Comparison of ENCODE assay signal across 8 mouse cellular contexts in the genomic region with DNA sequence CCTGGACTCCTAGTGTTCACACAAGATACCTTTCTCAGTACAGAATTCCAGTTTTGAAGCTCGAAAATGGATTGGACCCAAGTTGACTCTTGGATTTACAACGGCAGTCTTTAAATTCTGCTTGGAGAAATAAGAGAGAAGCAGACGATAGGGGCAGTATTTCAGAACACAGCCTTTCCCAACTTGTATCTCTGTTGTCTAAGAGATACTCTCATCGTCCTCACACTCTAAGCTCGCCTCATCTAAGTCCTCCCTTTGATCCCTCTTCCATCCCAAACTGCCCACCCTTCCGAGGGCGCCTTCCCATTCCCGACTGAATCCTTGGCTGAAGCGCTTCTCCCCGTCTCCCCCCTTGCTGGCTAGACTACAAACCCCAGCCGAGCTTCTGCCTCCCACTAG. TPM values are rescaled to one million over a fixed set of nuclear protein-coding genes. Genes with fewer than 3 reads are reported as not detected.
A peak's percentile ranks its signal among the peaks of the same experiment; 100 is the strongest.
DNase-seq lines count a peak whose midpoint lies in the region; ATAC-seq and TF ChIP-seq lines count a peak whose summit lies in the region.

No protein-coding gene starts in this region.

- intact Hi-C loops in left cerebral cortex, postnatal 36 days (cut with DNase I): loop anchor here (2.0 to 5.0 kb wide), 3 partner anchors 15 to 131 kb away; partner anchors contain the start of gene Hsd17b10

- peak overlapping the region; percentile 54 for H3K4me2 ChIP-seq in kidney, embryonic 16.5 days (replicated peaks; ENCODE audit: low read depth, low read length)
- H3K4me2 ChIP-seq in hindbrain, postnatal 0 days (ENCODE audit: low read depth, low read length): peak overlapping the region; percentile 61
- peak overlapping the region; percentile 55 for H3K4me2 ChIP-seq in midbrain, embryonic 15.5 days

- peak overlapping the region; percentile 76 for H3K9ac ChIP-seq in kidney, embryonic 16.5 days (replicated peaks; ENCODE audit: low read length)
- H3K9ac ChIP-seq in hindbrain, postnatal 0 days (replicated peaks; ENCODE audit: low read length): peak overlapping the region; percentile 43; the same call in 1 of the 2 replicates
- H3K9ac ChIP-seq in midbrain, embryonic 15.5 days: peak overlapping the region; percentile 48

- no peak; the same call in 1 of the 2 replicates for ATAC-seq in kidney, embryonic 16.5 days (ENCODE audit: low FRiP score, low TSS enrichment)
- no peak for ATAC-seq in hindbrain, postnatal 0 days
- peak; percentile 55; the same call in 1 of the 2 replicates for ATAC-seq in midbrain, embryonic 15.5 days (replicated peaks)

- H3K4me1 ChIP-seq in kidney, embryonic 16.5 days (ENCODE audit: insufficient read depth, low read length): peaks cover 7% of the 10 kb centered on the region; the same call in 1 of the 2 replicates
- H3K4me1 ChIP-seq in cortical plate, adult 2 months (ENCODE audit: control insufficient read depth, insufficient read depth, low read length): peaks cover 2% of the 10 kb centered on the region; the same call in 1 of the 2 replicates
- H3K4me1 ChIP-seq in hindbrain, postnatal 0 days (ENCODE audit: insufficient read depth, low read length): no peaks in the 10 kb centered on the region
- H3K4me1 ChIP-seq in midbrain, embryonic 15.5 days: peaks cover 10% of the 10 kb centered on the region

- TF ChIP-seq CTCF in cortical plate, adult 2 months (IDR thresholded peaks at IDR 0.05; ENCODE audit: extremely low read depth, insufficient read depth, low read length): no peak
- TF ChIP-seq CTCF in hindbrain, postnatal 0 days (IDR thresholded peaks at IDR 0.05; ENCODE audit: low read depth): peak; percentile 35; the same call in 1 of the 2 replicates

- 27% methylated on average over 11 of the region's 11 CpGs for WGBS in kidney, embryonic 16.5 days
- 39% methylated on average over 11 of the region's 11 CpGs for WGBS in hindbrain, postnatal 0 days
- 24% methylated on average over 11 of the region's 11 CpGs for WGBS in midbrain, embryonic 15.5 days

- no peak for DNase-seq in kidney, adult 11 months
- no peak for DNase-seq in hindbrain, postnatal 0 days (ENCODE audit: low spot score)
- DNase-seq in spleen, adult 12 weeks (ENCODE audit: low spot score): no peak
- DNase-seq in left cerebral cortex, postnatal 36 days (ENCODE audit: low spot score in 2 of 2): no peak
- no peak for DNase-seq in ovary, postnatal 36 days (ENCODE audit: low spot score)

- H3K9me3 ChIP-seq in kidney, embryonic 16.5 days (ENCODE audit: low read length): no peaks in the 10 kb centered on the region
- H3K9me3 ChIP-seq in hindbrain, postnatal 0 days (ENCODE audit: low read length): no peaks in the 10 kb centered on the region
- no peaks in the 10 kb centered on the region for H3K9me3 ChIP-seq in midbrain, embryonic 15.5 days

- H3K4me3 ChIP-seq in kidney, embryonic 16.5 days (ENCODE audit: low read length): peak overlapping the region; percentile 65
- peak overlapping the region; percentile 89 for H3K4me3 ChIP-seq in cortical plate, adult 2 months (ENCODE audit: insufficient read depth, low read length)
- H3K4me3 ChIP-seq in hindbrain, postnatal 0 days (ENCODE audit: low read length): peak overlapping the region; percentile 52
- H3K4me3 ChIP-seq in midbrain, embryonic 15.5 days: peak overlapping the region; percentile 50

- H3K27me3 ChIP-seq in kidney, embryonic 16.5 days (ENCODE audit: insufficient read depth, low read length): peaks cover 14% of the 10 kb centered on the region; the same call in 1 of the 2 replicates
- H3K27me3 ChIP-seq in hindbrain, postnatal 0 days (ENCODE audit: insufficient read depth, low read length): no peaks in the 10 kb centered on the region
- H3K27me3 ChIP-seq in midbrain, embryonic 15.5 days (replicated peaks): peaks cover 21% of the 10 kb centered on the region

- TF ChIP-seq POLR2A in cortical plate, adult 2 months (IDR thresholded peaks at IDR 0.05; ENCODE audit: extremely low read depth, insufficient read depth, low read length): no peak

- peak overlapping the region; percentile 93 for H3K27ac ChIP-seq in kidney, embryonic 16.5 days (ENCODE audit: low read length)
- 0 out of 2 replicates have a peak overlapping the region, but pooled peaks have one; percentile 7 for H3K27ac ChIP-seq in cortical plate, adult 2 months (ENCODE audit: insufficient read depth, low read length)
- peak overlapping the region; percentile 85 for H3K27ac ChIP-seq in hindbrain, postnatal 0 days
- H3K27ac ChIP-seq in midbrain, embryonic 15.5 days: peak overlapping the region; percentile 82

- H3K36me3 ChIP-seq in kidney, embryonic 16.5 days (ENCODE audit: insufficient read depth, low read length): 0 out of 2 replicates have a peak, but pooled peaks cover 3% of the 10 kb centered on the region
- no peaks in the 10 kb centered on the region for H3K36me3 ChIP-seq in hindbrain, postnatal 0 days (ENCODE audit: insufficient read depth, low read length)
- no peaks in the 10 kb centered on the region for H3K36me3 ChIP-seq in midbrain, embryonic 15.5 days (replicated peaks)

RNA-seq across cellular contexts. Expression of gene Ribc1, which starts 0.3 kb away (rescaled TPM):
- 3.4 and 4.0 TPM in 2 replicates for polyA plus RNA-seq in kidney, embryonic 16.5 days (2015; fragmentation: Nextera tagmentation; extraction: Ambion mirVana)
- polyA plus RNA-seq in cortical plate, adult 2 months (2012; rRNA removed): 0.30 and 0.40 TPM in 2 replicates
- 0.18 and 0.47 TPM in 2 replicates for total RNA-seq in hindbrain, postnatal 0 days (2014; rRNA removed)
- polyA plus RNA-seq in hindbrain, postnatal 0 days (2015; fragmentation: Nextera tagmentation; extraction: Ambion mirVana): 1.1 and 1.4 TPM in 2 replicates
- 2.5 and 3.2 TPM in 2 replicates for polyA plus RNA-seq in midbrain, embryonic 15.5 days (2015; fragmentation: Nextera tagmentation; extraction: Ambion mirVana)
- total RNA-seq in left cerebral cortex, postnatal 36 days (2021): under 1 TPM; 0.27 to 0.49 TPM

RNA-seq across cellular contexts. Expression of gene Smc1a, which starts 0.5 kb away (rescaled TPM):
- polyA plus RNA-seq in kidney, embryonic 16.5 days (2015; fragmentation: Nextera tagmentation; extraction: Ambion mirVana): 109 and 123 TPM in 2 replicates
- polyA plus RNA-seq in cortical plate, adult 2 months (2012; rRNA removed): 38.8 and 39.8 TPM in 2 replicates
- total RNA-seq in hindbrain, postnatal 0 days (2014; rRNA removed): 22.5 and 29.8 TPM in 2 replicates
- 51.9 and 55.8 TPM in 2 replicates for polyA plus RNA-seq in hindbrain, postnatal 0 days (2015; fragmentation: Nextera tagmentation; extraction: Ambion mirVana)
- polyA plus RNA-seq in midbrain, embryonic 15.5 days (2015; fragmentation: Nextera tagmentation; extraction: Ambion mirVana): 79.5 and 79.7 TPM in 2 replicates
- 10 to 100 TPM; 45.2 to 51.3 TPM for total RNA-seq in left cerebral cortex, postnatal 36 days (2021)

RNA-seq across cellular contexts. Expression of gene Hsd17b10, which starts 14.1 kb away (rescaled TPM):
- polyA plus RNA-seq in kidney, embryonic 16.5 days (2015; fragmentation: Nextera tagmentation; extraction: Ambion mirVana): 228 and 251 TPM in 2 replicates
- 35.2 and 37.1 TPM in 2 replicates for polyA plus RNA-seq in cortical plate, adult 2 months (2012; rRNA removed)
- 50.6 and 71.7 TPM in 2 replicates for total RNA-seq in hindbrain, postnatal 0 days (2014; rRNA removed)
- polyA plus RNA-seq in hindbrain, postnatal 0 days (2015; fragmentation: Nextera tagmentation; extraction: Ambion mirVana): 106 and 112 TPM in 2 replicates
- 95.6 and 105 TPM in 2 replicates for polyA plus RNA-seq in midbrain, embryonic 15.5 days (2015; fragmentation: Nextera tagmentation; extraction: Ambion mirVana)
- 10 to 100 TPM; 40.2 to 42.0 TPM for total RNA-seq in left cerebral cortex, postnatal 36 days (2021)

Comparison
In these comparisons a context has a peak if more than half of its experiments do, and no peak if none do; other contexts are left out.
1. H3K27ac ChIP-seq: peak in every context shown above with its lines; median percentile 93 in kidney, embryonic 16.5 days; 85 in hindbrain, postnatal 0 days; 82 in midbrain, embryonic 15.5 days; 7 in cortical plate, adult 2 months.